Mouse (Mus musculus) naive thymus-derived CD4-positive, alpha-beta T cell, adult 2 months (primary cell): ENCODE results near the gene Hist1h4f.
"Not testable (repeated sequence)": the region's sequence is repeated elsewhere in the genome, so short reads cannot be mapped to it uniquely, and the experiment has no call there.

Experiments used
- DNase-seq: peaks from one replicate; pipeline ENCODE4 v3.0.0-alpha.2; 2011; ENCODE audit warnings: low read depth

The Hist1h4f gene

GRCm38 (mm10) chr13:23551146-23551834, at the start of gene Hist1h4f:
TSS of gene Hist1h4f (minus strand) at chr13:23551648.
- peak; percentile 91 for DNase-seq

- peak; percentile 91 for DNase-seq
Observed at GRCm38 (mm10) chr13:23597957-23598356, 46.5 kb upstream of the Hist1h4f start.

GRCm38 (mm10) chr13:23595622-23596372, 44.3 kb upstream of the Hist1h4f start:
- DNase-seq, result no peak

GRCm38 (mm10) chr13:23595185-23595584, 43.7 kb upstream of the Hist1h4f start:
- no peak for DNase-seq

- DNase-seq, result peak; percentile 32
Observed at GRCm38 (mm10) chr13:23593051-23593770, 41.8 kb upstream of the Hist1h4f start.

GRCm38 (mm10) chr13:23592614-23593013, 41.2 kb upstream of the Hist1h4f start:
- no peak for DNase-seq

GRCm38 (mm10) chr13:23591886-23592285, 40.4 kb upstream of the Hist1h4f start:
- not testable (repeated sequence) for DNase-seq

GRCm38 (mm10) chr13:23591206-23591605, 39.8 kb upstream of the Hist1h4f start:
- no peak for DNase-seq

- DNase-seq, result peak; percentile 30
Observed at GRCm38 (mm10) chr13:23586940-23587225, 35.4 kb upstream of the Hist1h4f start.

GRCm38 (mm10) chr13:23586099-23586939, 34.9 kb upstream of the Hist1h4f start:
- peak; percentile 64 for DNase-seq

- peak; percentile 92 for DNase-seq
Observed at GRCm38 (mm10) chr13:23585442-23586098, 34.1 kb upstream of the Hist1h4f start.

- peak; percentile 87 for DNase-seq
Observed at GRCm38 (mm10) chr13:23585029-23585441, 33.6 kb upstream of the Hist1h4f start.

GRCm38 (mm10) chr13:23584331-23584730, 32.9 kb upstream of the Hist1h4f start:
- DNase-seq, result peak; percentile 36

GRCm38 (mm10) chr13:23583387-23584068, 32.1 kb upstream of the Hist1h4f start:
- DNase-seq, result no peak

- no peak for DNase-seq
Observed at GRCm38 (mm10) chr13:23582219-23583056, 31.0 kb upstream of the Hist1h4f start.

GRCm38 (mm10) chr13:23581408-23582218, 30.2 kb upstream of the Hist1h4f start, which contains the start of gene Hist1h4d:
TSS of gene Hist1h4d (plus strand) at chr13:23581598.
- peak; percentile 96 for DNase-seq

- DNase-seq, result no peak
Observed at GRCm38 (mm10) chr13:23577835-23578234, 26.4 kb upstream of the Hist1h4f start.

GRCm38 (mm10) chr13:23576906-23577639, 25.6 kb upstream of the Hist1h4f start:
- no peak for DNase-seq
